Mouse (Mus musculus): ENCODE measurements around the gene Ephb2. TPM values are rescaled to one million over a fixed set of nuclear protein-coding genes. Genes with fewer than 3 reads are reported as not detected.

Ephb2 gene
- total RNA-seq (2021), result 10 to 100 TPM; 24.0 to 29.2 TPM

- peak; percentile 78 to 85 for DNase-seq (ENCODE audit: extremely low spot score in 1 of 2, low spot score in 1 of 2)
Measured at GRCm38 (mm10) chr4:136835621-136836386, at the start of gene Ephb2. Ephb2 (minus strand) TSS chr4:136835988.

GRCm38 (mm10) chr4:136878601-136879000 is 42.8 kb upstream of the Ephb2 start:
- no peak for DNase-seq (ENCODE audit: extremely low spot score in 1 of 2, low spot score in 1 of 2)

- no peak for DNase-seq (ENCODE audit: extremely low spot score in 1 of 2, low spot score in 1 of 2)
Measured at GRCm38 (mm10) chr4:136878171-136878570, 42.4 kb upstream of the Ephb2 start.

GRCm38 (mm10) chr4:136876971-136877370 is 41.2 kb upstream of the Ephb2 start:
- peak; percentile 54 to 69 for DNase-seq (ENCODE audit: extremely low spot score in 1 of 2, low spot score in 1 of 2)

- no peak for DNase-seq (ENCODE audit: extremely low spot score in 1 of 2, low spot score in 1 of 2)
Measured at GRCm38 (mm10) chr4:136875012-136875411, 39.2 kb upstream of the Ephb2 start.

- no peak for DNase-seq (ENCODE audit: extremely low spot score in 1 of 2, low spot score in 1 of 2)
Measured at GRCm38 (mm10) chr4:136868371-136868770, 32.6 kb upstream of the Ephb2 start.

- no peak for DNase-seq (ENCODE audit: extremely low spot score in 1 of 2, low spot score in 1 of 2)
Measured at GRCm38 (mm10) chr4:136867690-136868345, 32.0 kb upstream of the Ephb2 start.

GRCm38 (mm10) chr4:136865531-136865930 is 29.7 kb upstream of the Ephb2 start:
- no peak for DNase-seq (ENCODE audit: extremely low spot score in 1 of 2, low spot score in 1 of 2)

GRCm38 (mm10) chr4:136864751-136865470 is 29.1 kb upstream of the Ephb2 start:
- no peak for DNase-seq (ENCODE audit: extremely low spot score in 1 of 2, low spot score in 1 of 2)

- no peak for DNase-seq (ENCODE audit: extremely low spot score in 1 of 2, low spot score in 1 of 2)
Measured at GRCm38 (mm10) chr4:136863517-136863916, 27.7 kb upstream of the Ephb2 start.

GRCm38 (mm10) chr4:136862411-136862810 is 26.6 kb upstream of the Ephb2 start:
- no peak for DNase-seq (ENCODE audit: extremely low spot score in 1 of 2, low spot score in 1 of 2)

- no peak for DNase-seq (ENCODE audit: extremely low spot score in 1 of 2, low spot score in 1 of 2)
Measured at GRCm38 (mm10) chr4:136861806-136862205, 26.0 kb upstream of the Ephb2 start.

- DNase-seq (ENCODE audit: extremely low spot score in 1 of 2, low spot score in 1 of 2), result no peak
Measured at GRCm38 (mm10) chr4:136860022-136860421, 24.2 kb upstream of the Ephb2 start.

GRCm38 (mm10) chr4:136855081-136855480 is 19.3 kb upstream of the Ephb2 start:
- peak; percentile 48 to 64 for DNase-seq (ENCODE audit: extremely low spot score in 1 of 2, low spot score in 1 of 2)

GRCm38 (mm10) chr4:136852989-136853388 is 17.2 kb upstream of the Ephb2 start:
- DNase-seq (ENCODE audit: extremely low spot score in 1 of 2, low spot score in 1 of 2), result no peak

GRCm38 (mm10) chr4:136852119-136852518 is 16.3 kb upstream of the Ephb2 start:
- DNase-seq (ENCODE audit: extremely low spot score in 1 of 2, low spot score in 1 of 2), result no peak

- DNase-seq (ENCODE audit: extremely low spot score in 1 of 2, low spot score in 1 of 2), result no peak
Measured at GRCm38 (mm10) chr4:136848565-136848964, 12.8 kb upstream of the Ephb2 start.

GRCm38 (mm10) chr4:136847166-136847565 is 11.4 kb upstream of the Ephb2 start:
- no peak for DNase-seq (ENCODE audit: extremely low spot score in 1 of 2, low spot score in 1 of 2)

GRCm38 (mm10) chr4:136842802-136843201 is 7.0 kb upstream of the Ephb2 start:
- no peak for DNase-seq (ENCODE audit: extremely low spot score in 1 of 2, low spot score in 1 of 2)

- DNase-seq (ENCODE audit: extremely low spot score in 1 of 2, low spot score in 1 of 2), result no peak
Measured at GRCm38 (mm10) chr4:136842033-136842432, 6.2 kb upstream of the Ephb2 start.

- peak; percentile 76 to 88 for DNase-seq (ENCODE audit: extremely low spot score in 1 of 2, low spot score in 1 of 2)
Measured at GRCm38 (mm10) chr4:136841056-136841455, 5.3 kb upstream of the Ephb2 start.
